Mouse (Mus musculus): Measurements from ENCODE around the gene Iqcn.

- TF ChIP-seq RCOR1 (IDR thresholded peaks at IDR 0.05; ENCODE audit: low read depth, low read length) (no peak), SIN3A (IDR thresholded peaks at IDR 0.05; ENCODE audit: low read length) (no peak), MAZ (IDR thresholded peaks at IDR 0.05; ENCODE audit: low read depth, low read length) (no peak), POLR2A (IDR thresholded peaks at IDR 0.05; ENCODE audit: control insufficient read depth in 1 of 2, insufficient read depth in 1 of 2, low read depth in 1 of 2, low read length in 2 of 2, poor library complexity in 1 of 2) (no peak), CTCF (IDR thresholded peaks at IDR 0.05 in 2 of 3, conservative IDR thresholded peaks at IDR 0.05 in 1 of 3; ENCODE audit: control insufficient read depth in 1 of 3, insufficient read depth in 1 of 3, low read depth in 2 of 3, low read length in 3 of 3, poor library complexity in 1 of 3, severe bottlenecking in 1 of 3) (no peak), CHD2 (IDR thresholded peaks at IDR 0.05; ENCODE audit: low read length) (no peak), BHLHE40 (IDR thresholded peaks at IDR 0.05; ENCODE audit: borderline replicate concordance, low read depth, low read length) (no peak), EP300 (IDR thresholded peaks at IDR 0.05; ENCODE audit: low read depth in 1 of 2, low read length in 2 of 2) (no peak)
Measured at GRCm38 (mm10) chr8:70710296-70710695, 7.0 kb downstream of the Iqcn start.
